Mouse (Mus musculus): ENCODE data around the gene Spast.

DNA sequence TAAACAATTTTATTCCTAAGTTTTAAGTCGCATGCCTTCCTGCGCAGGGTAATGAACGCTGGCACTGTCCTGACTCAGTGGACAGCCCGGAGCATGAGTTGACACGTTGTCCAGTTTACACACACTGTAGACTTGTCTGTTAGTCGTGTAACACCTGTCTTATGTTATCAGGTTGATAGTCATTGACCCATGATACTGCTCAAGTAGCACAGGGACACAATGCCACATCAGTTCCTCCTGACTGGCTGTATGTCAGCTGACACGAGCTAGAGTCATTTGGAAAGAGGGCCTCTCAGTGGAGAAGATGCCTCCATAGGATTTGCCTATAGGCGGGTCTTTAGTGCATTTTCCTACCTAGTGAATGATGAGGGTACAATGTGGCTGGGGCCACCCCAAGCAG lies 67.7 kb downstream of the Spast start:
- TF ChIP-seq CTCF (IDR thresholded peaks at IDR 0.05; ENCODE audit: insufficient read depth, low read depth, low read length) (no peak), POLR2A (IDR thresholded peaks at IDR 0.05; ENCODE audit: insufficient read depth, low read depth, low read length) (no peak)

All from olfactory bulb, adult 2 months (tissue).